Mouse (Mus musculus) stomach, postnatal 0 days (tissue): ENCODE data around the gene Slc6a9. TPM values are rescaled to one million over a fixed set of nuclear protein-coding genes. Genes with fewer than 3 reads are reported as not detected.

Experiments
- ATAC-seq: fragments of 200-750 bp; cut with Nextera tagmentation; 2 replicates; pipeline ENCODE4 v1.8.0; 2017; ENCODE audit not compliant: low FRiP score, low TSS enrichment
- DNase-seq: peaks from one replicate; pipeline ENCODE4 v3.0.0-alpha.2; 2016; ENCODE audit warnings: low spot score
- H3K27ac ChIP-seq: fragments of 300-500 bp; sonication (generic); replicated peaks from 2 replicates; pipeline ENCODE4 v1.5.1; 2014; ENCODE audit warnings: mild to moderate bottlenecking, control low read depth
- H3K27me3 ChIP-seq: fragments of 300-500 bp; sonication (generic); 2 replicates; pipeline ENCODE4 v1.6.1; 2014; ENCODE audit warnings: low read length; ENCODE audit not compliant: control insufficient read depth, insufficient read depth
- H3K36me3 ChIP-seq: fragments of 300-500 bp; sonication (generic); 2 replicates; pipeline ENCODE4 v1.6.1; 2014; ENCODE audit warnings: low read length, mixed read lengths; ENCODE audit not compliant: control insufficient read depth, insufficient read depth
- H3K4me1 ChIP-seq: fragments of 300-500 bp; sonication (generic); replicated peaks from 2 replicates; pipeline ENCODE4 v1.6.1; 2014; ENCODE audit warnings: antibody characterized with exemption; ENCODE audit not compliant: control insufficient read depth, insufficient read depth
- H3K4me2 ChIP-seq: fragments of 300-500 bp; sonication (generic); replicated peaks from 2 replicates; pipeline ENCODE4 v1.6.1; 2014; ENCODE audit warnings: low read depth, mild to moderate bottlenecking, control low read depth, moderate library complexity
- H3K4me3 ChIP-seq: fragments of 300-500 bp; sonication (generic); 2 replicates; pipeline ENCODE4 v1.5.1; 2014; ENCODE audit warnings: low read depth, low read length, control low read depth
- H3K9ac ChIP-seq: fragments of 300-500 bp; sonication (generic); 2 replicates; pipeline ENCODE4 v1.6.1; 2014; ENCODE audit warnings: mild to moderate bottlenecking, low read length, control low read depth, mixed read lengths
- H3K9me3 ChIP-seq: fragments of 300-500 bp; sonication (generic); 2 replicates; pipeline ENCODE4 v1.6.1; 2016; ENCODE audit warnings: low read length; ENCODE audit not compliant: control insufficient read depth
- CTCF ChIP-seq: IDR thresholded peaks from 2 replicates; pipeline ENCODE4 v1.5.1; 2016; ENCODE audit warnings: antibody characterized with exemption, low read depth, mild to moderate bottlenecking, moderate library complexity
- EP300 ChIP-seq: optimal IDR thresholded peaks from 2 replicates; pipeline ENCODE3; 2016; ENCODE audit warnings: antibody characterized with exemption
- WGBS: fragments of 180-500 bp; shearing (Covaris S2); extraction: QIAGEN DNeasy Blood & Tissue Kit; methylation state at CpG from one replicate; pipeline ENCODE4 v1.1.7; 2014; 5-methylcytosine and 5-hydroxymethylcytosine counted together
- polyA plus RNA-seq: library from polyadenylated mRNA; unstranded; fragments of >200 nt; fragmentation: Nextera tagmentation; extraction: Ambion mirVana; gene quantifications from 2 replicates; pipeline ENCODE4 v1.2.1, GENCODE M21; 2015

The Slc6a9 gene
- polyA plus RNA-seq, 1 experiment from 2014 or later, result 20.6 TPM

DNA sequence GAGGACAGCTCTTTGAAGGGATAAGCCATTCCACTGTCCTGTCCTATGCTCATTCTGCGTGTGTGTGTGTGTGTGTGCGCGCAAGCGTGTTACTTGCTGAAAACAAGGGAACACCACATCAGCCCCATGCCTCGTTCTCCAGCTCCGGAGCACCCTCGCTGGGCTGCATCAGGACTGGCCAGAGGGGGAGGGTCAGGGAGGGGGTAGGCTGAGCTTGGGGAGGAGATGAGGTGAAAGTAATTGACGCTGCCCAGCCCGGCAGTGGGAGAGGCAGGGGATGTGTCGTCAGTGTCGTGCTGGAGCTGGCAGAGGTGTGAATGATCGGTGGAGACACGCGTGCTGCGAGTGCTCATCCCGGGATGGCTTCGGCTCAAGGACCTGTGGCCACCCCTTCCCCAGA lies 14.8 kb downstream of the Slc6a9 start:
- TF ChIP-seq EP300 (no peak), CTCF (no peak)
- no peaks in the 10 kb centered on the region for H3K4me1 ChIP-seq
- no peak overlapping the region for H3K4me3 ChIP-seq
- no peak overlapping the region for H3K4me2 ChIP-seq
- peaks cover 6% of the 10 kb centered on the region; the same call in 1 of the 2 replicates for H3K36me3 ChIP-seq
- DNase-seq (no peak), ATAC-seq (no peak)
- H3K27ac ChIP-seq, result no peak overlapping the region
- no peaks in the 10 kb centered on the region for H3K9me3 ChIP-seq
- no peak overlapping the region for H3K9ac ChIP-seq
- WGBS, result 76% methylated on average over 17 of the region's 17 CpGs
- no peaks in the 10 kb centered on the region for H3K27me3 ChIP-seq

DNA sequence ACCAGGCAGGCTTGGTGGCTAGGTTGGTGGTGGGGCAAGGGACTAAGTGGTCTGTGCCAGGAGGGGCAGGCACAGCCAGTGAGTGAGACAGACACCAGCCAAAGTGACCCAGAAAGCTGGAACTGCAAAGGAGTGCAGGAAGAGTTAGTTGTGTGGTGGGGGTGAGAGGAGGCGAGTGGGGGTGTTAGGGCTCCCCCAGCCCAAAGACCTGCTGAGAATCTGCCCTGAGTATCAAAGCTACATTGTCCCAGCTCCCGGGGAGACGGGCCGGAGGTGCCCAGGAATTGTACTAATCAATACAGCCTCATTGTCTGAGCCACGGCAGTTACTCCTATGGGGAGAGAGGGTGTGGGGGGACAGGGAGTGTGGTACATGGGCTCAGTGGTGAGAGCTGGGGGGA lies 15.2 kb downstream of the Slc6a9 start:
- H3K4me1 ChIP-seq, result no peaks in the 10 kb centered on the region
- ATAC-seq, result no peak
- no peak for TF ChIP-seq EP300
- TF ChIP-seq CTCF, result no peak

DNA sequence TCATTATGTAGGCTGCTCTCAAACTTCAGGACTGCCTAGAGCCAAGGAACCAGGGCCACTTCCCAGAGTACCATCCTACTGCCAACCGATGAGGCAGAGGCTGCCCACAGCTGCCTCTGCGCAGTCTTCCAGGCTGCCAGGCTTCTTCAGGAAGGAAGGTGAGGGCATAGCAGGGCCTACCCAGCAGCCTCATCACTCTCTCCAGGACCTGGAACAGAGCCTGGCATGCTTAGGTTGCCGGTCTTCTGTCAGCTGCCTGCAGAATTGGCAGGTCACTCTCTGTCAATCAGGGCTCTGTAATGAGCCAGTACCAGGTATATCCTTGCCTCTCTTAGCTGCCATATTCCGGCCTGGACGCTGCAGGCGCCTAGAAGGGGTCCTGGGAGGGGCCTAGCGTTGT lies 15.9 kb downstream of the Slc6a9 start:
- ATAC-seq, result no peak
- Histone ChIP-seq H3K4me1 (no peaks in the 10 kb centered on the region), H3K27ac (no peak overlapping the region), H3K27me3 (no peaks in the 10 kb centered on the region), H3K9ac (no peak overlapping the region), H3K9me3 (no peaks in the 10 kb centered on the region), H3K4me2 (no peak overlapping the region), H3K4me3 (no peak overlapping the region), H3K36me3 (peaks cover 6% of the 10 kb centered on the region; the same call in 1 of the 2 replicates)
- 86% methylated on average over 7 of the region's 7 CpGs for WGBS
- no peak for DNase-seq
- TF ChIP-seq CTCF (no peak), EP300 (no peak)

More for the DNA sequence above, 15.2 kb downstream of the Slc6a9 start:
- Histone ChIP-seq H3K9me3 (no peaks in the 10 kb centered on the region), H3K4me3 (no peak overlapping the region), H3K36me3 (peaks cover 6% of the 10 kb centered on the region; the same call in 1 of the 2 replicates), H3K27me3 (no peaks in the 10 kb centered on the region), H3K9ac (no peak overlapping the region), H3K27ac (no peak overlapping the region), H3K4me2 (no peak overlapping the region)
- DNase-seq, result no peak
- WGBS, result 80% methylated on average over 5 of the region's 5 CpGs

DNA sequence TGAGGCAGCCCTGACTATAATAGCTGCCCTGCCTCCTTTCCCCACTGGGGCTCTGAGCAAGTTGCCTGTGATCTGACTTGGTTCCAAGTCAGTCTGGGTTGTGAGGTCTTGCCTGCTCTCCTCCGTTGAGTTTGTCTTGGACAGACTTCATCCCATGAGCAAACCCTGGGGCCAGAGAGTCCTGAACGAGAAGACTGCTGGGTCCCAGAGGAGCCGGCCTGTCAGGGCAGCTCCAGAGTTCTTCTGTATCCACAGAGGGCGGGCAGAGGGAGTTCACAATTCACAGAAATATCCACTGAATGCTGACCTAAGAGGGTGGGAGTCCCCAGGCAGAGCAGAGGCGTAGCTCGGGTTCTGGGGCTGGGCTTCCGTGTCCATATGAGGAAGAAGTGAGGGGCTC lies 16.6 kb downstream of the Slc6a9 start:
- ATAC-seq (no peak), DNase-seq (no peak)
- Histone ChIP-seq H3K27ac (no peak overlapping the region), H3K9ac (no peak overlapping the region), H3K36me3 (peaks cover 3% of the 10 kb centered on the region; the same call in 1 of the 2 replicates), H3K4me1 (no peaks in the 10 kb centered on the region), H3K4me2 (no peak overlapping the region), H3K27me3 (no peaks in the 10 kb centered on the region), H3K4me3 (no peak overlapping the region), H3K9me3 (no peaks in the 10 kb centered on the region)
- WGBS, result 64% methylated on average over 7 of the region's 7 CpGs
- no peak for TF ChIP-seq CTCF
- no peak for TF ChIP-seq EP300

DNA sequence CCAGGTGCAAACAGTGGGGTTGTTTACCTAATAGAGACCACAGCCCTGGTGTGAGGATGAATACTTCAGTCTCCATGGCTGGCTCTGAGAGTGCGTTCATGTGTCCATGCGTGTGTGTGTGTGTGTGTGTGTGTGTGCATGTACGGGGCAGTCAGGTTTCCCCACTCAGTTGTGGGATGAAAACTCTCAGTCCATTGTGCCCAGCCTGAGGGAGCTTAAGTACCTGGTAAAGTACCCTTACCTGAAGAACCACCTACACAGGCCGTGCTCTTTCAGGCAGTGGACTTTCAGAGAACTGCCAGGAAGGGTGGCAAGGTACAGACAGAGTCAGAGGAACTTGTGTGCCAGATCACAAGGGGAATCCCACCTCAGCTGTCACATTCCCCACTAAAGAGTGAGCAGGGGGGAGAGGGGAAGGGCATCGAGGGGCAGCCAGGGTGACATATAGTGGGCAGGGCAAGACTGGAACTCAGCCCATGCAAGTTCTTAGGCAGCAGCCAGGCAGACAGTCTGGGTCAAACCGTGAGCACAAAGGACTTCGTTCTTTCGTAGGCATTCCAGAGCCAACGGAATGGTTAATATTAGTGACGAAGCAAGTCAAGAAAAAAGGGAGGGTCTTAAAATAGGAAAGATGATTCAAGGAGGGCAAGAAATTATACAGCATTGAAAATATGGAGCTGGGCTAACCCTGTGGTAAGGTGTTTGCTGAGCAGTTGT lies 18.0 kb downstream of the Slc6a9 start:
- ATAC-seq, result no peak
- H3K4me2 ChIP-seq, result no peak overlapping the region
- DNase-seq, result no peak

DNA sequence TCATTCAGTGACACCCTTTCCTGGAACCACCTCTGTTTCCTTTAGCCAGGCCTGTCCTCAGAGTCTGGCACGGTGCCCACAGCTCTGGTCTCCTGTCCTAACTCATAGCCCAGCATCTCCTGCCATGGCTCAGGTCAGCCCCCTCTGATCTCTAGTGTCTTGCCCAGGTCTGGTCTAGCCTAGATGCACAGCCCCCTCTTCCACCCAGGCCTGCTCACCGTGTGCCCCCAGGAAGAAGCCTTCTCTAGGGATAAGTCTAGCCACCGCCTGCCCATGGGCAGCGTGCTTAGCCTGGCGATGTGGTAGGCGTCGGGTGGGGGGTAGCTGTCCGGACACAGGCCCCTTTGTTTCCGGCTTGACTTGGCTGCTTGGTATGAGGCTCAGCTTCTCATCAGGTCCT lies 20.8 kb downstream of the Slc6a9 start:
- H3K4me2 ChIP-seq, result no peak overlapping the region
- 84% methylated on average over 9 of the region's 9 CpGs for WGBS

More for the DNA sequence above, 18.0 kb downstream of the Slc6a9 start:
- Histone ChIP-seq H3K4me1 (no peaks in the 10 kb centered on the region), H3K27me3 (no peaks in the 10 kb centered on the region), H3K36me3 (peaks cover under 1% of the 10 kb centered on the region; the same call in 1 of the 2 replicates), H3K27ac (no peak overlapping the region), H3K9me3 (no peaks in the 10 kb centered on the region), H3K9ac (no peak overlapping the region), H3K4me3 (no peak overlapping the region)
- WGBS, result 83% methylated on average over 10 of the region's 10 CpGs
- TF ChIP-seq CTCF (no peak), EP300 (no peak)

More for the DNA sequence above, 20.8 kb downstream of the Slc6a9 start:
- H3K9ac ChIP-seq, result no peak overlapping the region
- H3K36me3 ChIP-seq, result peaks cover 3% of the 10 kb centered on the region; the same call in 1 of the 2 replicates
- H3K4me3 ChIP-seq, result no peak overlapping the region
- no peaks in the 10 kb centered on the region for H3K9me3 ChIP-seq
- no peak overlapping the region for H3K27ac ChIP-seq
- DNase-seq, result no peak
- H3K27me3 ChIP-seq, result no peaks in the 10 kb centered on the region
- TF ChIP-seq CTCF, result no peak
- TF ChIP-seq EP300, result no peak
- H3K4me1 ChIP-seq, result no peaks in the 10 kb centered on the region
- ATAC-seq, result no peak
